Mouse (Mus musculus): ENCODE data around the gene Serpinb3a. TPM values are rescaled to one million over a fixed set of nuclear protein-coding genes. Genes with fewer than 3 reads are reported as not detected.

The Serpinb3a gene
- not detected for polyA plus RNA-seq (2014; fragmentation: Illumina TruSeq; extraction: RNeasy Lipid Tissue Mini Kit (QIAGEN cat#74804); ENCODE audit: low read depth, low replicate concordance)

GRCm38 (mm10) chr1:107052203-107052602 is at the start of gene Serpinb3a:
Serpinb3a (minus strand) TSS chr1:107052303.

GRCm38 (mm10) chr1:107083406-107083805 is 31.3 kb upstream of the Serpinb3a start, which contains the start of gene Serpinb3d:
Serpinb3d (minus strand) TSS chr1:107083506.

Other genes starting within 250 kb of the Serpinb3a start
- not detected for gene Serpinb5, start 191.1 kb downstream of the Serpinb3a start, polyA plus RNA-seq (2014; fragmentation: Illumina TruSeq; extraction: RNeasy Lipid Tissue Mini Kit (QIAGEN cat#74804); ENCODE audit: low read depth, low replicate concordance)
- not detected for gene Serpinb12, start 117.9 kb downstream of the Serpinb3a start, polyA plus RNA-seq (2014; fragmentation: Illumina TruSeq; extraction: RNeasy Lipid Tissue Mini Kit (QIAGEN cat#74804); ENCODE audit: low read depth, low replicate concordance)
- gene Serpinb13, start 71.3 kb downstream of the Serpinb3a start, polyA plus RNA-seq (2014; fragmentation: Illumina TruSeq; extraction: RNeasy Lipid Tissue Mini Kit (QIAGEN cat#74804); ENCODE audit: low read depth, low replicate concordance): not detected
- gene Serpinb3d, start 31.2 kb upstream of the Serpinb3a start, polyA plus RNA-seq (2014; fragmentation: Illumina TruSeq; extraction: RNeasy Lipid Tissue Mini Kit (QIAGEN cat#74804); ENCODE audit: low read depth, low replicate concordance): not detected
- gene Serpinb3b, start 226.1 kb upstream of the Serpinb3a start, polyA plus RNA-seq (2014; fragmentation: Illumina TruSeq; extraction: RNeasy Lipid Tissue Mini Kit (QIAGEN cat#74804); ENCODE audit: low read depth, low replicate concordance): not detected
- not detected for gene Serpinb3c, start 226.1 kb upstream of the Serpinb3a start, polyA plus RNA-seq (2014; fragmentation: Illumina TruSeq; extraction: RNeasy Lipid Tissue Mini Kit (QIAGEN cat#74804); ENCODE audit: low read depth, low replicate concordance)